Mouse (Mus musculus) cerebellum, adult 11-12 months (tissue): ENCODE data around the gene Ptk7.
A peak's percentile ranks its signal among the peaks of the same experiment; 100 is the strongest.

Source experiments
- DNase-seq: peaks from one replicate; pipeline ENCODE4 v3.0.0; 2022

The Ptk7 gene

DNA sequence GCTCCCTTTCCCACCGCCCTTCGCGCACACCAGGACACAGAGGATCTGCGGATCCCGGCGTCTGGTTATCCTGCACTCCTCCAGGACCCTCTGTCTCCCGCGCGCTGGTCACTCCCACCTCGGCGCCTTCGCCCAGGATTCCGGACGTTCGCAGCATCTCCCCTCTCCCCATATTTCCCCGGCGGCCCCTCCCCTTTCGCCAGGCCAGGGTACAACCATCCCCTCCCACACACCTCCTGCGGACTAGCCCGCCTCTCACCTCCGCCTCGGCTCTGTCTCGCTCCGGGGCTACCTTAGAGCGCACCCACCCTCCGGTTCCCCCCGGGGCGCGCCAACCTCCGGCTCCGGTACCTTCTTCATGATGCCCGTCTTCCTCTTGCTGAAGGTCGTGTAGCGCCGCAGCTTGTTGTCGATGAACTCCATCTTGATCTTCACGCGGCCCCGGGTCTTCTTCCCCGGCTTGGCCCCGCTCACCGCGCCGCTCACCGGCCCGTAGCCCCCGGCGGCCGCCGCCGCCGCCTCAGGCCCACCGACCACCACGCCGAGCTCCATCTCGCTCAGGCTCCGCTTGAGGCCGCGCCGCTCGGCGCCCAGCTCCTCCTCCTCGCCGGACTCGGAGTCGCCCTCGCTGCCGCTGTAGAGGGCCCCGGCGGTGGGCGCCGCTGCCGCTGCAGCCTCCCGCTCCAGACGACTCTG, 74.2 kb downstream of the Ptk7 start:
- peak; percentile 68 for DNase-seq

GRCm38 (mm10) chr17:46554646-46554976, 74.7 kb downstream of the Ptk7 start:
- DNase-seq = no peak

- no peak for DNase-seq
Measured at GRCm38 (mm10) chr17:46553926-46554325, 75.4 kb downstream of the Ptk7 start.

- DNase-seq = peak; percentile 54
Measured at GRCm38 (mm10) chr17:46553469-46553868, 75.8 kb downstream of the Ptk7 start.

GRCm38 (mm10) chr17:46552841-46553423, 76.4 kb downstream of the Ptk7 start:
- peak; percentile 91 for DNase-seq

DNA sequence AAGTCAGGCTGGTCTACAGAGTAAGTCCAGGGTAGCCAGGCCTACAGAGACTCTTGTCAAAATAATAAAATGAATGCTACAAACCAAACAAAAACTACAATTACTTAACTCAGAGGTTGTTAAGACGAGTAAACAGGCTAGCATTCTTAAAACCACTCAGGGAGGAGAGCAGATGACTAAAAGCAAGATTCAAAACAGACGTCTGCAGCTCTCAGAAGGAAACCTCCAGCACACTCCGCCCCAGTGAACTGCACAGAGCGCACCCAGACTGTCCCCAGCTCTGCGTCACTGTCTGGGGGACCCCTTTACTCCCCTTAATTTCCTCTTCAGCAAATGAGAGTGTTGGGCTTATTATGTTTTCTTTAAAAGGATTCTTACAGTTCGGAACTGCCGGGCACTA, 77.2 kb downstream of the Ptk7 start:
- DNase-seq = no peak

GRCm38 (mm10) chr17:46551369-46551768, 77.9 kb downstream of the Ptk7 start:
- peak; percentile 48 for DNase-seq

DNA sequence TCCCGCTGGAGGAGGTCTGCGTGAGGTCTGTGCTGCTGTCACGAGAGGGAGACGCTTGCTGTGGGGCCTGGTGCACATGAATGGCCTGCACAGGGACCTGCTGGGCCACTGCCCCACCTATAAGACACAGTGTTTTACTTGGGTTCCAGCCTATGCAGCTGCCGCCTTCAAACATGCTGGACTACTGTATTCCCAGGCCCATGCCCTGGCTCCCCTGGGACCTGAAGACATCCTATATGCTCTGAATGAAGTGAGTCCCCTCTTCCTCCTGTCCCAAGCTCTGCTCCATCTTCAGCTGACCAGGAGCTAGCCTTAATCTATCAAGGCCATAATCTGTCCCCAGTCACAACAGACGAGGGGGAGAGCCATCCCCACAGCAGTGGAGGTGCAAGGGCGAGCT, 78.4 kb downstream of the Ptk7 start:
- DNase-seq = peak; percentile 37

DNA sequence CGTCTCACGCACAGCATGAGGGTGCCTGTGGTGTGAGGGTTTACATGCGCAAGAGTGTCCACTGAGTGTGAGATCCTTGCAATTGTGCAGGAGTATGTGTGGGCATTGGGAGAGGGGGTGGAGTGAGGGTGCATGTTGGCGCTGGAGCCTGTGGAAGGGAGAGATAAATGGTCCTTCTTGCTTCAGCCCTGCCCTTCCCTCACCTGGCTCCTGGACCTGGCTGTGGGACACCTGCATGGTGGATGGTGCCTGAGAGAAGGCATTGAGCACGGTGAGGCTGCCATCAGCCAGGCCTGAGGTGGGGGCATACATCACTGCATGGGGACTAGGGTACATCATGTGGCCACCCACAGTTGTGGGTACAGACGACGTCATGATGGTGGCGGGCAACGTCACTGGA, 79.7 kb downstream of the Ptk7 start:
- DNase-seq = peak; percentile 39

DNA sequence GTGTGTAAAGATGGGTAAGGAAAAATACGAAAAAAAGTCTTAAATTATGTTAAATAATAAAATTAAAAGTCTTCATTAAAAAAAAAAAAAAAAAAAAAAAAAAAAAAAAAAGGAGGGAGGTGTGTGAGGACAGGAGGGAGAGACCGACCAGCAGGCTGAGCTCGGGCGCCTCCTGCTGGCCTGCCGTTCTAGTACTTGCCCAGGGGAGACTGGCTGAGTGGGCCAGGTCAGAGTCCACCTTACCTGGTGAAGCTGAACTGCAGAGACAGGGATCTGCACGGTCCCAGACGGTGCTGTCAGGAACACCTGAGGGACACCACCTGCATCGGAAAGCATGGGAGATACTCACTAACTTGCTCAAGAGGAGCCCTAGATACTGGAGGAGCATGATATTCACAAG, 80.1 kb downstream of the Ptk7 start:
- peak; percentile 51 for DNase-seq

DNA sequence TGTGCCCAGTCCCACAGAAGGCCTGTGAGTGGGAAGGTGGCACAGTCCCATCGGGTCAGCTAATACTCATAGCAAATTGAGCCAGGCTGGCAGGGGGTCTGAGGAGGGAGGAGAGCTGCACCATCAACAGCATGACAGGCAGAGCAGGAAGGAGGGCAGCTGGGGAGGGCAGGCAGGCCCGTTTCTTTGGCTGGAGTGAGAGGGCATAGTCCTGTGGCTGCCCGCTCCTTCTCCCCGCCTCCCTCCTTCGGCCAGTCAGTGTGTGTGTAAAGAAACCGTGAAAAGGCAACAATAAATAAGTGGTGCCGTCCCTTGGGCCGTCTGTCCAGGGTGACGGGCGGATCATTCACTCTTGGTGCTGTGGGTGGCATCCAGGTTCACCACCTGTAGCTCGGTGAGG, 80.6 kb downstream of the Ptk7 start:
- no peak for DNase-seq

DNA sequence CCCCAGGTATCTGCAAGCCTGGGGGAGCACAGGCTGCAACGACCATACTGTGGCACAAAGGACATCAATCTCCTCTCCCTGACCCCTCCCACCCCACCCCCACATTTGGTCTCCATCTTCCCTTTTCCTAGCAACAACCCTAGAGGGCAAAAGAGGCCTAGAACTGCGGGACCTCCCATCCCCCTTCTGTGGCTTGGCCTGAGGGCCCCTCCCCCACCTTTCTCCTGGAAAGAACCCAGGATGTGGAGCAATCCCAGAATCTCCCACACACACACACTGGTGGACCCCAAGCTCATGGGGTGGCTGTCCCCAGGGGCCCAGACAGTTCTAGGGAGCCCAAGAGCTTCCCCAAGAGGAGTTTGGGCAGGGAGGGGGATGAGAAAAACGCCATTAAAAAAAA, 81.4 kb downstream of the Ptk7 start:
- DNase-seq = peak; percentile 46

- peak; percentile 54 for DNase-seq
Measured at GRCm38 (mm10) chr17:46546995-46547394, 82.3 kb downstream of the Ptk7 start.

GRCm38 (mm10) chr17:46546591-46546990, 82.7 kb downstream of the Ptk7 start:
- DNase-seq = no peak

- peak; percentile 92 for DNase-seq
Measured at GRCm38 (mm10) chr17:46545813-46546564, 83.3 kb downstream of the Ptk7 start, which contains the start of gene Cul9. Gene Cul9 (minus strand): TSS chr17:46546388.

DNA sequence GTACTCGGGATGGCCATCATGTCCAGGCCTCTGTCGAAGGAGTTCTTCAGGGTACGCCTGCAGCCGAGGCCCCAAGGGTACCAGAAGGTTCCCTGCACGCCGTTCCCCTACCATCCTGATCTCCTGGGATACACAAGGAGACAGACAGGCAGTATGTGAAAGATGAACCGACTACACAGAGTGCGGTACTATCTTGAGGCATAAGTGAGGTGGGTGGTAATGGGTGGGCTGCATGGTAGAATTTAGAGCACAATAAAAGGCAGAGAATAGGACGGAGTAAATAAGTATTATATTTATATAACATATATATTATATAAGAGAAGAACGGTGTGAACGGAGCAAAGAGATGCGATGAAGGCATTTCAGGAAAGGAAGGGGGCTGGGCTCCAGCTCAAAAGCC, 85.6 kb downstream of the Ptk7 start:
- DNase-seq = no peak

DNA sequence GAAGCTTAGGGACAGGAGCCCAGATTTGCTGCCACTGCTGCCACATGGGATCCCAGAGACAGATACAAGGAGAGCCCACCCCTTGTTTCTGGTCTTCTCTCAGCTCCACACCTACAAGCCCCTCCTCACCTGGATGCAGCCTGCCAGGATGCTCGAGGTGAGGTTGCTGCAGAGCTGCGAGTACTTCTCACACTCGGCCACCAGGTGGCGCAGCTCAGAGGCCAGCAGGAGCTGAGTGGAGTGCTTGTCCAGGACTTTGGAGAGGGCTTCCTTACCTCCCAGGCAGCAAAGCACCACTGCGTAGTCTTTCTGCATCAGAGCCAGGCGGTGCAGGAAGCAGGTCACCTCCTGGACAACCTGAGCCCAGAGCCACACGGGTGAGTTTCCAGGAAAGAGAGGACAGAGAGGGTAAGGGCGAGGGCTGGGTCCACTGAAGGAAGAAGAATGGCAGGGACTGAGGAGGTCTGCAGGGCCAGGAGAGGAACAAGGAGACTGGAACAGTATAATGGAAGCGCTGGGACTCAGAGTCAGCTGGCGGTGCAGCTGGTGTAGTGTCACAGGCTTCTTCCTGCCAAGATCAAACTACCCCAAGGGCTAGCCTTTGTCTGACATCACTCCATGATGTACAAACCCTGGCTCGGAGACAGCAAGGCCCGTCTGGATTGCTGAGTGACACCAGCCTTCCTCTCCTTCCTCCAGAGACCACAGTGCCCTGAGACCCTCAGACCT, 103.6 kb downstream of the Ptk7 start:
- peak; percentile 78 for DNase-seq

- no peak for DNase-seq
Measured at GRCm38 (mm10) chr17:46525065-46525464, 104.2 kb downstream of the Ptk7 start.

DNA sequence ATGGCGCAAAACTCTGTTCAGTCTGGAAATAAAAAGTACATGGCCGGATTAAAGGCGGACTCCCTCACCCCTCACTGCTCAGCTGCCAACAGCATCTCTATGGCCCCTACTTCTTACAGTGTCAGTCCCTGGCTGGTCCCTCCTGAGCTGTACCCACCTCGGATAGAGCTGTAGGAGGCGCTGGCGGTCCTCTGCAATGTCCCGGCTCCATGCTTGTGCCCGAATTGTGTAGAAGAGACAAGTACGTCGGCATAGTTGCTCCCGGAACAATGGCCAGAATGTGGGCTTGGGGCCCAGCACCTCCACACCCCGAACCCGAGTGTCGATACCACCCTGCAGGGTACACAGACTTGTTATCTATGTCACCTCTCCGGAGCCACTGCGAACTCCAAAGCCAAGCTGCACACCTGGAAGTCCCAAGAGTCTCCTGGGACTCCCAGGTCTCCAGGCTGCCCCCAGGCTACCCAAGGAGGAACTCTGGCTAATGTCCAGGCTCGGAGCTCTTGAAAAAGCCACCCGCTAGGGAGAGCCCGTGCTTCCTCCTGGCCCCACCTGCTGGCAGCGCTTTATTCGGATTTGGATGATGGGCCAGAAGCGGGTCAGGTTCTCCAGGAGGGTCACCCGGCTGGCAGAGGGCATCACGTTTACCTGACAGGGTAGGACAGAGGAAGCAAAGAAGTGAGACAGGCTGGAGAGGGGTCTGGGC, 107.2 kb downstream of the Ptk7 start:
- no peak for DNase-seq

DNA sequence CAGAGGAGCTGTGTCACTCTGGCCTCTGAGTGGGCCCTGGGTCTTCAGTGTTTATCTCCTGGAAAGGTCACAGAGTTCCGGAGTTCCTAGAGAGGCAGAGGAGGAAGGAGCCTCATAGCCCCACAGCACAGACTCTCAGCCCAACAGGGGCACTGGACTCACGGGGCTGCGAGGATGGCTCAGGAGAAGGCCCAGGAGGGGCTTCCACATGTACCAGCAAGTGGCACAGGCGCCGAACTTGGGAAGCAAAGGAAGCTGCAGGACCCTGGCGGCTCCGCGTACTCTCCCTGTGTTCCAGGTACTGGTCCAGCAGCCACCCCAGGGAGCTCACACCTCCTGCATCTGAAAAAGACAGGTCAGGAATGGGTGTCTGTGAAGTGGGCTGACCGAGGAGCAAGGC, 108.1 kb downstream of the Ptk7 start:
- DNase-seq = no peak

DNA sequence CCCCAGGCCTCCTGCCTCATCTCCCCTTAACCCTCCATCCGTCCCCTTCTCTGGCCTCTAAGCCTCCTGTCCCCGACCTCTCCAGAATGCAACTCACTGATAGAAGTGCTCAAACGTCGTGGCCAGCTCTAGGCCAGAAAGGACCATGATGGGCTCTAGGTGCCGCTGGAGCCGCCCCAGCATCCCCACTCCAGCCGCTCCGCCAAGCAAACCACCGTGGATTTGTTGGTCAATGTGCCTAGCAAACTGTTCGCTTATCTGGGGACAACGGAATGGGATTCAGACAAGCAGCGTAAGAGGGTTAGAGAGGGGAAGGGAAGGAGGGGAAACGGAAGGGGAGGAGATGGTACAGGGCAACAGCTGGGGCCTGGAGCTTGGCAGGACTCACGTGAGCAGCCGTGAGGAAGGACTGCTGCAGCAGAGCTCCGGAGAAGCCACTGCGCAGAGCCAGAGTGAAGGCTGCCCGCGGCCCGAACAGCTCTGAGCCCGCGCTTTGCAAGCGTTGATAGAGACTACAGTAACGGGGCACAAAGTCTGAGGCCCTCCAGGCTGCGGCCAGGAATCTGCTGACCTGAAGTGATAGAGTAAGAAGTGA, 108.8 kb downstream of the Ptk7 start:
- no peak for DNase-seq

- DNase-seq = no peak
Measured at GRCm38 (mm10) chr17:46519971-46520370, 109.3 kb downstream of the Ptk7 start.
